Mouse (Mus musculus): Measurements from ENCODE around the gene G6pc3.

The G6pc3 gene

GRCm38 (mm10) chr11:102218783-102219182, 29.4 kb downstream of the G6pc3 start:
- in situ Hi-C loops (cut with MboI), result no loop called here

- in situ Hi-C loops (cut with MboI), result no loop called here
These were observed 30.0 kb downstream of the G6pc3 start for GRCm38 (mm10) chr11:102219247-102219993.

- in situ Hi-C loops (cut with MboI), result no loop called here
These were observed 30.6 kb downstream of the G6pc3 start for GRCm38 (mm10) chr11:102219994-102220346.

- in situ Hi-C loops (cut with MboI), result no loop called here
These were observed 31.0 kb downstream of the G6pc3 start for GRCm38 (mm10) chr11:102220451-102220850.

GRCm38 (mm10) chr11:102221243-102221953, 32.0 kb downstream of the G6pc3 start:
- in situ Hi-C loops (cut with MboI), result no loop called here

GRCm38 (mm10) chr11:102221954-102222351, 32.5 kb downstream of the G6pc3 start:
- in situ Hi-C loops (cut with MboI), result no loop called here

GRCm38 (mm10) chr11:102223166-102223565, 33.7 kb downstream of the G6pc3 start:
- in situ Hi-C loops (cut with MboI), result no loop called here

GRCm38 (mm10) chr11:102224686-102225085, 35.3 kb downstream of the G6pc3 start:
- in situ Hi-C loops (cut with MboI), result loop anchor here (5.0 kb wide), 1 partner anchor 37 kb away; the partner anchor contains the start of genes G6pc3 and Lsm12

- in situ Hi-C loops (cut with MboI), result loop anchor here (5.0 kb wide), 1 partner anchor 38 kb away; the partner anchor contains the start of genes G6pc3 and Lsm12
These were observed 35.8 kb downstream of the G6pc3 start for GRCm38 (mm10) chr11:102225221-102225620.

GRCm38 (mm10) chr11:102226067-102226978, 36.9 kb downstream of the G6pc3 start:
- in situ Hi-C loops (cut with MboI), result loop anchor here (5.0 kb wide), 1 partner anchor 39 kb away; the partner anchor contains the start of genes G6pc3 and Lsm12

- in situ Hi-C loops (cut with MboI), result loop anchor here (5.0 kb wide), 1 partner anchor 40 kb away; the partner anchor contains the start of genes G6pc3 and Lsm12
These were observed 38.1 kb downstream of the G6pc3 start for GRCm38 (mm10) chr11:102227270-102228190.

- in situ Hi-C loops (cut with MboI), result loop anchor here (5.0 kb wide), 1 partner anchor 41 kb away; the partner anchor contains the start of genes G6pc3 and Lsm12
These were observed 38.7 kb downstream of the G6pc3 start for GRCm38 (mm10) chr11:102228191-102228545.

- in situ Hi-C loops (cut with MboI), result loop anchor here (5.0 kb wide), 1 partner anchor 41 kb away; the partner anchor contains the start of genes G6pc3 and Lsm12
These were observed 39.3 kb downstream of the G6pc3 start for GRCm38 (mm10) chr11:102228646-102229268.

GRCm38 (mm10) chr11:102229331-102229953, 40.0 kb downstream of the G6pc3 start:
- in situ Hi-C loops (cut with MboI), result loop anchor here (5.0 kb wide), 1 partner anchor 42 kb away; the partner anchor contains the start of genes G6pc3 and Lsm12

- in situ Hi-C loops (cut with MboI), result no loop called here
These were observed 40.8 kb downstream of the G6pc3 start, which contains the start of gene Hdac5 for GRCm38 (mm10) chr11:102230006-102230741. Hdac5 (minus strand) TSS chr11:102230166.

- in situ Hi-C loops (cut with MboI), result no loop called here
These were observed 46.6 kb downstream of the G6pc3 start for GRCm38 (mm10) chr11:102236022-102236421.

- in situ Hi-C loops (cut with MboI), result no loop called here
These were observed 51.2 kb downstream of the G6pc3 start for GRCm38 (mm10) chr11:102240636-102241035.

GRCm38 (mm10) chr11:102241246-102241645, 51.8 kb downstream of the G6pc3 start:
- in situ Hi-C loops (cut with MboI), result no loop called here

GRCm38 (mm10) chr11:102241874-102242273, 52.5 kb downstream of the G6pc3 start:
- in situ Hi-C loops (cut with MboI), result no loop called here

Measured in mature B cell (primary cell).